Mouse (Mus musculus): ENCODE measurements around the gene Ankmy2. TPM values are rescaled to one million over a fixed set of nuclear protein-coding genes. Genes with fewer than 3 reads are reported as not detected.
A peak's percentile ranks its signal among the peaks of the same experiment; 100 is the strongest.

Ankmy2 gene
- polyA plus RNA-seq, 1 experiment from 2014 or later: 30.9 TPM

- Histone ChIP-seq H3K27me3 (ENCODE audit: control insufficient read depth, insufficient read depth, low read length) (no peaks in the 10 kb centered on the region), H3K9me3 (ENCODE audit: control insufficient read depth, low read length) (no peaks in the 10 kb centered on the region), H3K27ac (ENCODE audit: low read depth, low read length) (no peak overlapping the region), H3K4me3 (ENCODE audit: low read depth, low read length) (no peak overlapping the region), H3K4me2 (no peak overlapping the region), H3K4me1 (ENCODE audit: control insufficient read depth, insufficient read depth, low read length) (peaks cover 9% of the 10 kb centered on the region; the same call in 1 of the 2 replicates), H3K36me3 (ENCODE audit: control insufficient read depth, insufficient read depth, low read length) (no peaks in the 10 kb centered on the region), H3K9ac (ENCODE audit: low read length) (no peak overlapping the region)
- no peak for DNase-seq (ENCODE audit: low spot score, missing footprints)
- 87% methylated on average over 4 of the region's 4 CpGs for WGBS
- ATAC-seq (ENCODE audit: low FRiP score): no peak
These were observed 53.2 kb downstream of the Ankmy2 start for GRCm38 (mm10) chr12:36210096-36210495.

- H3K4me1 ChIP-seq (ENCODE audit: control insufficient read depth, insufficient read depth, low read length): 0 out of 2 replicates have a peak, but pooled peaks cover 2% of the 10 kb centered on the region
- no peak for DNase-seq (ENCODE audit: low spot score, missing footprints)
- ATAC-seq (ENCODE audit: low FRiP score): peak; percentile 41; the same call in 1 of the 2 replicates
- H3K36me3 ChIP-seq (ENCODE audit: control insufficient read depth, insufficient read depth, low read length): no peaks in the 10 kb centered on the region
- H3K4me3 ChIP-seq (ENCODE audit: low read depth, low read length): no peak overlapping the region
- H3K27me3 ChIP-seq (ENCODE audit: control insufficient read depth, insufficient read depth, low read length): no peaks in the 10 kb centered on the region
- H3K4me2 ChIP-seq: no peak overlapping the region
- 53% methylated on average over 8 of the region's 8 CpGs for WGBS
- H3K9me3 ChIP-seq (ENCODE audit: control insufficient read depth, low read length): no peaks in the 10 kb centered on the region
- no peak overlapping the region for H3K27ac ChIP-seq (ENCODE audit: low read depth, low read length)
- no peak overlapping the region for H3K9ac ChIP-seq (ENCODE audit: low read length)
These were observed 57.7 kb downstream of the Ankmy2 start for GRCm38 (mm10) chr12:36214389-36215148.

GRCm38 (mm10) chr12:36215149-36215480 is 58.2 kb downstream of the Ankmy2 start:
- DNase-seq (ENCODE audit: low spot score, missing footprints) (peak; percentile 95), ATAC-seq (ENCODE audit: low FRiP score) (peak; percentile 73; the same call in 1 of the 2 replicates)
- Histone ChIP-seq H3K27me3 (ENCODE audit: control insufficient read depth, insufficient read depth, low read length) (no peaks in the 10 kb centered on the region), H3K4me2 (no peak overlapping the region), H3K9me3 (ENCODE audit: control insufficient read depth, low read length) (no peaks in the 10 kb centered on the region), H3K4me1 (ENCODE audit: control insufficient read depth, insufficient read depth, low read length) (no peaks in the 10 kb centered on the region), H3K4me3 (ENCODE audit: low read depth, low read length) (no peak overlapping the region), H3K36me3 (ENCODE audit: control insufficient read depth, insufficient read depth, low read length) (no peaks in the 10 kb centered on the region), H3K9ac (ENCODE audit: low read length) (no peak overlapping the region), H3K27ac (ENCODE audit: low read depth, low read length) (no peak overlapping the region)
- 0% methylated on average over 1 of the region's 1 CpGs for WGBS

GRCm38 (mm10) chr12:36216230-36216629 is 59.3 kb downstream of the Ankmy2 start:
- WGBS: 72% methylated on average over 4 of the region's 4 CpGs
- Histone ChIP-seq H3K27ac (ENCODE audit: low read depth, low read length) (no peak overlapping the region), H3K9me3 (ENCODE audit: control insufficient read depth, low read length) (no peaks in the 10 kb centered on the region), H3K36me3 (ENCODE audit: control insufficient read depth, insufficient read depth, low read length) (no peaks in the 10 kb centered on the region), H3K4me3 (ENCODE audit: low read depth, low read length) (no peak overlapping the region), H3K4me2 (no peak overlapping the region), H3K9ac (ENCODE audit: low read length) (no peak overlapping the region), H3K4me1 (ENCODE audit: control insufficient read depth, insufficient read depth, low read length) (no peaks in the 10 kb centered on the region), H3K27me3 (ENCODE audit: control insufficient read depth, insufficient read depth, low read length) (no peaks in the 10 kb centered on the region)
- DNase-seq (ENCODE audit: low spot score, missing footprints) (no peak), ATAC-seq (ENCODE audit: low FRiP score) (peak; percentile 50; the same call in 1 of the 2 replicates)

- H3K4me2 ChIP-seq: no peak overlapping the region
- H3K9me3 ChIP-seq (ENCODE audit: control insufficient read depth, low read length): no peaks in the 10 kb centered on the region
- H3K4me1 ChIP-seq (ENCODE audit: control insufficient read depth, insufficient read depth, low read length): no peaks in the 10 kb centered on the region
- H3K27me3 ChIP-seq (ENCODE audit: control insufficient read depth, insufficient read depth, low read length): no peaks in the 10 kb centered on the region
- H3K36me3 ChIP-seq (ENCODE audit: control insufficient read depth, insufficient read depth, low read length): no peaks in the 10 kb centered on the region
- ATAC-seq (ENCODE audit: low FRiP score) (no peak), DNase-seq (ENCODE audit: low spot score, missing footprints) (no peak)
- 92% methylated on average over 10 of the region's 10 CpGs for WGBS
- no peak overlapping the region for H3K9ac ChIP-seq (ENCODE audit: low read length)
- no peak overlapping the region for H3K27ac ChIP-seq (ENCODE audit: low read depth, low read length)
- H3K4me3 ChIP-seq (ENCODE audit: low read depth, low read length): no peak overlapping the region
These were observed 60.0 kb downstream of the Ankmy2 start for GRCm38 (mm10) chr12:36216905-36217304.

- Histone ChIP-seq H3K9me3 (ENCODE audit: control insufficient read depth, low read length) (no peaks in the 10 kb centered on the region), H3K27ac (ENCODE audit: low read depth, low read length) (no peak overlapping the region), H3K36me3 (ENCODE audit: control insufficient read depth, insufficient read depth, low read length) (no peaks in the 10 kb centered on the region), H3K27me3 (ENCODE audit: control insufficient read depth, insufficient read depth, low read length) (no peaks in the 10 kb centered on the region), H3K4me1 (ENCODE audit: control insufficient read depth, insufficient read depth, low read length) (no peaks in the 10 kb centered on the region), H3K4me2 (no peak overlapping the region), H3K9ac (ENCODE audit: low read length) (no peak overlapping the region), H3K4me3 (ENCODE audit: low read depth, low read length) (no peak overlapping the region)
- WGBS: 74% methylated on average over 4 of the region's 4 CpGs
- no peak for ATAC-seq (ENCODE audit: low FRiP score)
- peak; percentile 12 for DNase-seq (ENCODE audit: low spot score, missing footprints)
These were observed 67.5 kb downstream of the Ankmy2 start for GRCm38 (mm10) chr12:36224392-36224791.

GRCm38 (mm10) chr12:36231386-36231785 is 74.5 kb downstream of the Ankmy2 start:
- H3K9me3 ChIP-seq (ENCODE audit: control insufficient read depth, low read length): no peaks in the 10 kb centered on the region
- no peak overlapping the region for H3K27ac ChIP-seq (ENCODE audit: low read depth, low read length)
- H3K9ac ChIP-seq (ENCODE audit: low read length): no peak overlapping the region
- H3K4me1 ChIP-seq (ENCODE audit: control insufficient read depth, insufficient read depth, low read length): no peaks in the 10 kb centered on the region
- no peaks in the 10 kb centered on the region for H3K36me3 ChIP-seq (ENCODE audit: control insufficient read depth, insufficient read depth, low read length)
- no peak overlapping the region for H3K4me2 ChIP-seq
- H3K27me3 ChIP-seq (ENCODE audit: control insufficient read depth, insufficient read depth, low read length): no peaks in the 10 kb centered on the region
- WGBS: 87% methylated on average over 2 of the region's 2 CpGs
- H3K4me3 ChIP-seq (ENCODE audit: low read depth, low read length): no peak overlapping the region
- DNase-seq (ENCODE audit: low spot score, missing footprints) (no peak), ATAC-seq (ENCODE audit: low FRiP score) (no peak)

- H3K27me3 ChIP-seq (ENCODE audit: control insufficient read depth, insufficient read depth, low read length): no peaks in the 10 kb centered on the region
- H3K36me3 ChIP-seq (ENCODE audit: control insufficient read depth, insufficient read depth, low read length): no peaks in the 10 kb centered on the region
- no peaks in the 10 kb centered on the region for H3K4me1 ChIP-seq (ENCODE audit: control insufficient read depth, insufficient read depth, low read length)
- no peak overlapping the region for H3K4me3 ChIP-seq (ENCODE audit: low read depth, low read length)
- H3K4me2 ChIP-seq: no peak overlapping the region
- WGBS: 87% methylated on average over 3 of the region's 3 CpGs
- no peak for ATAC-seq (ENCODE audit: low FRiP score)
- peak; percentile 23 for DNase-seq (ENCODE audit: low spot score, missing footprints)
- H3K27ac ChIP-seq (ENCODE audit: low read depth, low read length): no peak overlapping the region
- H3K9me3 ChIP-seq (ENCODE audit: control insufficient read depth, low read length): no peaks in the 10 kb centered on the region
- H3K9ac ChIP-seq (ENCODE audit: low read length): no peak overlapping the region
These were observed 84.3 kb downstream of the Ankmy2 start for GRCm38 (mm10) chr12:36241171-36241570.
